Mouse (Mus musculus): ENCODE measurements around the gene Rere.

DNA sequence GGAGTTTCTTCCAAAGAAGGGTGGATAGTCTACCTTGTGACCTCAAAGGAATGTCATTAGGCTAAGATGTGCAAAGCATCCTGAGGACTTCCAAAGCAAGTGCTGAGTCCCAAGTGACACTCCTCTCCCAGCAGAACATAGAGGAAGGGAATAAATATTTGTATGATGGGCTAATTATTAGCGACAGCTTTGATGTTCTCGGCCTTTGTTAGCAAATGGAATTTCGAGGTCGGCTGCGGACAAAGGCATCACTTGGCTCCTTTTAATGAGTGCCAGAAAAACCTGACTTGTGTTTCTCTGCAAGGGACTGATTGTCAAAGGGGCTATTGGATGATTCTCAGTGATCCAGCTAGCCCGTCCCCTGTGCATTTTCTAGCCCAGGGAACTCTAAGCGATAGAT lies 21.3 kb upstream of the Rere start:
- no peak for TF ChIP-seq CHD2 (IDR thresholded peaks at IDR 0.05; ENCODE audit: low read depth, low read length)
- TF ChIP-seq ZC3H11A (IDR thresholded peaks at IDR 0.05; ENCODE audit: borderline replicate concordance, low read depth, low read length): no peak
- TF ChIP-seq MAFK (IDR thresholded peaks at IDR 0.05; ENCODE audit: insufficient read depth, low read depth, low read length): no peak
- TF ChIP-seq ZNF384 (IDR thresholded peaks at IDR 0.05; ENCODE audit: low read depth, low read length): no peak
- no peak for TF ChIP-seq HCFC1 (IDR thresholded peaks at IDR 0.05; ENCODE audit: borderline replicate concordance, insufficient read depth, low read length)
